Mouse (Mus musculus): ENCODE results near the gene Nucb1. TPM values are rescaled to one million over a fixed set of nuclear protein-coding genes. Genes with fewer than 3 reads are reported as not detected.
"Not testable (repeated sequence)": the region's sequence is repeated elsewhere in the genome, so short reads cannot be mapped to it uniquely, and the experiment has no call there.

Gene Nucb1
- total RNA-seq, 2 experiments from 2014 or later: 59.1 to 199 TPM

- no peak for ATAC-seq (ENCODE audit: poor library complexity, severe bottlenecking)
Measured at GRCm38 (mm10) chr7:45491264-45491663, 18.9 kb downstream of the Nucb1 start.

GRCm38 (mm10) chr7:45490822-45491221 lies 19.4 kb downstream of the Nucb1 start:
- no peak for ATAC-seq (ENCODE audit: poor library complexity, severe bottlenecking)

DNA sequence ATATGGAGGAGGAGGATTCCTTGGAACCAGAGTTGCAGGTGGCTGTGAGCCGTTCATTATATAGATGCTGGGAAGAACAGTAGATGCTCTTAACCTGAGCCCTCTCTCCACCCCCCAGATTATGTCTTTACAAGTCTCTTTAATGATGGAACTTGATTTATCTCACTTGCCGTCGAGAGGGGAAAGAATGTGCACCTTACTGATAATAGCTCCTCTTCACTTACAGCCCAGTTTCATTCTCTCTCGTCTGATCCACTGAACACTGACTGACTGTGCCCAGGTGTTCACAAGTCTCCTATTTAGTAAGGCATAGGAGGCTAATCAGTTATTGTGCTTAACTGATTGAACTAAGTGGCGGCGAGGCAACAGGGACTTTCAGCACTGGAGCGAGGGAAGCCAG lies 20.6 kb downstream of the Nucb1 start:
- ATAC-seq (ENCODE audit: poor library complexity, severe bottlenecking): no peak

DNA sequence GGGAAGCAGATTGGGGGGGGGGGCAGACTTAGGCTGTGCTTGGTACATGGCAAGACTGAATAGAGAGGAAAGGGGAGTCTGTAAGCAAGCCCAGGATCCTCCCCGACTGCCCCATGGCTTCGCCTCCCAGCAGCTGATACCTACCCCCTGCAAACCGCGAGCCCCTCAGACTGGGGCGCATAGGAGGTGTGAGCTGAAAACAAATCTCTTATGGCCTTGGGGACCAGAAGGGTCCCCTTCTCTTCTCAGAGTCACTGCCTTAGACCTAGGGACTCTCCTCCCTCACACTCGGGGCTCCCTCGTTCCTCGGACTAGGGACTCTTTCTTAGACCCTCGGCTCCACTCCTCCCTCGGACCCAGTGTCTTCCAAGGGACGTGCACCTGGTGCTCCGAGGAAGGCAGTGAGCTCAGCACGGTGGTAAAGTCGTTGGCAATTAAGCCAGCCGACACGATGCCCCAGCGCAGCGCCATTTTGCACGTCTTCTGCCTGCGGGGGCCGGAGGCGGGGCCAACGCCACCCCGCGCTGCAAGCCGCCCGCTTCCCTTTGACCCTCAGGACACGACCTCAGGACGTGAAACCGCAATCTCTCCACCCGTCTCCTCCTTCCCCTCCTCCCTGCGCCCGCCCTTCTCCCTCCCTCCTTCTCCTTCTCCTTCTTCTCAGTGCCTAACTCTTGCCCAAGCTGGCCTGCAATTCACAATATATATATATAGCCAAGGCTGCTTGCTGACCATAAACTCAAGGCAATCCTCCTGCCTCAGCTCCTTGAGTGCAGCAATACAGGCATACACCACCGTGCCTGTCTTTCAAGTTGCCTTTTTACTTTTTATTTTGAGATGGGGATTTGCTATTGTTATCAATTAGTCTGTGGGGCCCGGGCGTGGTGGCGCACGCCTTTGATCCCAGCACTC lies 21.7 kb downstream of the Nucb1 start, which contains the start of gene Dhdh:
Gene Dhdh (minus strand): TSS at position 513 of the 912 bp plus-strand sequence.
- ATAC-seq (ENCODE audit: poor library complexity, severe bottlenecking): peak; percentile 99

DNA sequence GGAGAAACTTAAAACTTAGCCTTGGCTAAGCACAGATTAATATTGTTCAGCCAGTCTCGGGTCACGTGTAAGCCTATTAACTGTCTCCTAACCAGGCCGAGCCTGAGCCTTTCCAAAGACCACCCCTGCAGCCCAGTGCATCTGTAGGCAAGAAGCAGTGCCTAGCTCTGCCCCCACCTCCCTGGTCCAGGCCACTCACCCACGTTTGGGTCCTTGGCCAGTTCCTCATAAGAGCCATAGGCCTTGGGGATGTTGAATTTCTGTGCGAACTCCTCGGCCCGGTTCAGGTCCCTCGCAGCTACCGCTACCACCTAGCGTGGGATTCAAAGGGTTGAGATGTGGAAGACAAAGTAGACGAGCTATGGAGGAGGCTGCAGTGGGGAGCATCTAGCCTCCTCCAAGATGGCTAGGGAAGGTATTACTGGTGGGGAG lies 22.3 kb downstream of the Nucb1 start:
- ATAC-seq (ENCODE audit: poor library complexity, severe bottlenecking): no peak

DNA sequence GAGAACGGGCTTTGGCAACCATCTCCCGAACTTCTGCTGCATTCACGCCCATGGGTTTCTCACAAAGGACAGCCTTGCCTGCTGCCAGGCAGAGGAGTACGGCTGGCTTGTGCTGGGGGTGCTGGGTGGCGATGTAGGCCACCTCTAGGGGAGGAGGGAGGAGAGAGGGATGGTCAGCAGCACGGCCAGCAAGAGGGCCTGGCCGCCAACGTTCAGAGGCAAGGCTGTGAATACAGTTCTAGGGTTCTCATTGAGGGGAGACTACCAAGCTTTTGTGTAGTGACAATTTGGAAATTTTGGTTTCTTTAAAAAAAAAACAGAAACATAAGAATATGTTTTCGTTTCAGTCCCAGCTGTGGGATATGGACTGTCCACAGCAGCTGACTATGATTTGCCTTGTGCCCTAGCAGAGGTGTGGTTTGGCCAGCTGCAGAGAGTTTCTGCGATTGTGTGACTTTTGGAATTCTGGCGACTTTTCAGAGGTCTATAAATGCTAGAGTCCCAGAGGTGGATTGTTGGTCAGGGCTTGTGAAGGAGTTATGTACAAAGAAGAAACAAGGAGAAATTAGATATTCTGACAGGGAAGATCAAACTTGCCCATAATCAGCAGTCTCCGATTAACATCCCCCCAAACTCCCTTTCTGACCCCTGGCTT lies 23.3 kb downstream of the Nucb1 start, which contains the start of gene Gm45808:
Gene Gm45808 (minus strand): TSS at position 51 of the 655 bp plus-strand sequence.
- no peak for ATAC-seq (ENCODE audit: poor library complexity, severe bottlenecking)

- ATAC-seq (ENCODE audit: poor library complexity, severe bottlenecking): no peak
Measured at GRCm38 (mm10) chr7:45486158-45486557, 24.0 kb downstream of the Nucb1 start.

DNA sequence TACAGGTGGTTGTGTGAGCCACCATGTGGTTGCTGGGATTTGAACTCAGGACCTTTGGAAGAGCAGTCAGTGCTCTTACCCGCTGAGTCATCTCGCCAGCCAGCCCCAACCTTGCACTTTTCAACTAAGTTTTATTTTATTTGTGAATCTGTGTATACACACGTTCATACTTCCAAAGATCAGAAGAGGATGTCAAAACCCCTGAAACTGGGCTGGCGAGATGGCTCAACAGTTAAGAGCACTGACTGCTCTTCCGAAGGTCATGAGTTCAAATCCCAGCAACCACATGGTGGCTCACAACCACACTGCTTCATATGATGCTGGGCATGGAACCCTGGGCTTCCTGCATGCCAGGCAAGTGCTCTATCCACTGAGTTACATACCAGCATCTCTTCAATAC lies 25.2 kb downstream of the Nucb1 start:
- ATAC-seq (ENCODE audit: poor library complexity, severe bottlenecking): not testable (repeated sequence)

DNA sequence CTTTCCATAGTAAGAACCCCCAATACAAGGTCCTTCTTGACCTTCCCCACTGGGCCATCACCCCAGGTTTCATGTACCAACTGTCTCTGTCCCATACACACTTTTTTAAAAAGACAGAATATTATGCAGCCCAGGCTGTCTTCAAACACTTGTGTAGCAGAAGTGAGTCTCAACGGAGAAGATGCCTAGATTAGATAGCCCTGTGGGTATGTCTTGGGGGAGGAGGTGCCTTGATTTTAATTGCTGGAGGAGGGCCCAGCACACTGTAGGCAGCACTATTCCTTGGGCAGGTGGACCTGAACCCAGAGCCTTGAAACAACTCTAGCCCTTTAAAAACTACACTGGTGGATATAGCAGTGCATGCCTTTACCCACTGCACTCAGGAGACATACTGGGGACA lies 28.0 kb downstream of the Nucb1 start:
- ATAC-seq (ENCODE audit: poor library complexity, severe bottlenecking): no peak

DNA sequence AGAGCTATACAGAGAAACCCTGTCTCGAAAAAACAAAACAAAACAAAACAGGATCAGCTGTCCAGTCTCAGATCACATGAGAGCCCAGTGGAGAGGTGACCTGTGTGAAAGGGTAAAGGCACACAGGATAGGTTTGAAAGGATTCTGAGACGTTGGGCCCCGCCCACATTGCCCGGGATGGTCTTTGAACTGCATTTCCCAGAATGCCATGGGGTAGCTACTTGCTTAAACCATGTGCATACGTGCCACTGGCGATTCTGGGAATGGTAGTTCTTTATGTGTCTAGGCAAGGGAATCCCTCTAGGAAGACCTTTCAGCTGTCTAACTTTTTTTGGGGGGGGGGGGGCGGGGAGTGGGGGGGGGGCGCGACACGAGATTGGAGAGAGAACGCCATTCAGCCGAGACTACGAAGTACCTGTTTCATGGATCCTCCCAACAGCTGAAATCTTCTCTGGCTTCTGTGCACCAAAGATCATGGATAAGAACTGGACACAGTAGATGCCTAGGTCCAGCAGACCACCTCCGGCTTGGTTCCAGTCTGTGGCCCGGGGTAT lies 28.8 kb downstream of the Nucb1 start, which contains the start of gene Tulp2:
Gene Tulp2 (plus strand): TSS at position 504 of the 554 bp plus-strand sequence.
- peak; percentile 87 for ATAC-seq (ENCODE audit: poor library complexity, severe bottlenecking)

DNA sequence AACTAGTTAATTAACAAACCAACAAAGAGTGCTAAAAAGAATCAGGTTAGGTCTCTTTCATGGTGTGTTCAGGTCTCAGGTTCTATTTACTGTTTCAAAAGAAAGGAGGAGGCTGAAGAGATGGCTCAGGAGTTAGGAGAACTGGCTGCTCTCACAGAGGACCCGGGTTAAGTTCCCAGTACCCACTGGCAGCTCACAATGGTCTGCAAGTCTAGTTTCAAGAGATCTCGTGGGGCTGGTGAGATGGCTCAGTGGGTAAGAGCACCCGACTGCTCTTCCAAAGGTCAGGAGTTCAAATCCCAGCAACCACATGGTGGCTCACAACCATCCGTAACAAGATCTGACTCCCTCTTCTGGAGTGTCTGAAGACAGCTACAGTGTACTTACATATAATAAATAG lies 29.9 kb downstream of the Nucb1 start:
- not testable (repeated sequence) for ATAC-seq (ENCODE audit: poor library complexity, severe bottlenecking)

DNA sequence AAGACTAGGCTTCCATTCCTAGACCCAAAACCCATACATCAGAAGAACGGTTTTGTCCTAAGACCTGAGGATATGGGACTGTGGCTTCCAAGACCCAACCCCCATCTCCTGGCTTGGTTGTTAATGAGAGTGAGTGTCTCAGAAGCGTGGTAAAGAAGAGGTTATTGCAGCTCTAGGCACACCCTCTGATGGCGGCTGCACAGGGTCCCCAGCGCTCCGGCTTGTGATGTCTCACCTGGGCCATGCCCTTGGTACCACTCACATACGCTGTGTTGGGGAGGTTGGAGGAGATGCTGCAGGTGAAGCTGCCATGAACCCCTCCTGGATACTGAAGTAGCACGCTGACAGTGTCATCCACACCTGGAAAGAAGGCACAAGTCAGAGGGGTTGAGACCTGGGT lies 31.4 kb downstream of the Nucb1 start:
- ATAC-seq (ENCODE audit: poor library complexity, severe bottlenecking): no peak

DNA sequence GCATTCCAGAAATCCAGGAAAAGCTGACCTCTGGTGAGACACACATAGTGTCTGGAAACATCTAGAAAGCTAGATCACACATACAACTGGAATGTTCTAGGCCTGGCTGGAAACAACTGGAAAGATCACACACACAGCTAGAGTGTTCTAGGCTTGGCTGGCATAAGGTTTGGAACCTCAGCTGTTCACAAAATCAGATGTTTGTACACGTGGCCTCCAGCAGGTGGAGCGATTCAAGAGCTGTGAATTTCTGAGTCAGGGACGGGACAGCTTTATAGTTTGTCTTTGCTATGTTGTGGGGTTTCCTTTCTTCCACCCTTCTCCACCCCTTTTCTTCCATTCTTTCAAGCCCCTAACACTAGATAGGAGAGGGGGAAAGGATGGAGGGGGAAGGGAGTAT lies 33.2 kb downstream of the Nucb1 start:
- peak; percentile 73 for ATAC-seq (ENCODE audit: poor library complexity, severe bottlenecking)

GRCm38 (mm10) chr7:45476453-45476852 lies 33.8 kb downstream of the Nucb1 start:
- ATAC-seq (ENCODE audit: poor library complexity, severe bottlenecking): no peak

- no peak for ATAC-seq (ENCODE audit: poor library complexity, severe bottlenecking)
Measured at GRCm38 (mm10) chr7:45475291-45475969, 34.8 kb downstream of the Nucb1 start.

DNA sequence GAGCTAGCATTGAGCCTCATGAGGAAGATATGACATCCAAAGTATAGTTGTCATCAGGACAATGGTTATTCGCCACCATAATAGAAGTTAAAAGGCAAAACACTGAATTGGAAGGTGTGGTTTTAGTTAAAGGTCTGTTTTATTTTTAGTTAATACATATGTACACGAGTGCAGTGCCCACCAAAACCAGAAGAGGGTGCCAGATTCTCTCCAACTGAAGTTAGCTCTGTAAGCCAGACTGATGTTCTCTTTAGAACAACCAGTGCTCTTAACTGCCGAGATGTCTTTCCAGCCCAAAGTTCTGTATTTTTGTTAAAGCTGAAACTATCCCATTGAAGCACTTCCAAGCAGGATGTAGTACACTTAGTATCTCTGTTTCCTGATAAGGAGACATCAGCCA lies 39.3 kb downstream of the Nucb1 start:
- peak; percentile 62 for ATAC-seq (ENCODE audit: poor library complexity, severe bottlenecking)

- peak; percentile 22; the same call in 1 of the 2 replicates for ATAC-seq (ENCODE audit: poor library complexity, severe bottlenecking)
Measured at GRCm38 (mm10) chr7:45467090-45467670, 43.0 kb downstream of the Nucb1 start.

- peak; percentile 92 for ATAC-seq (ENCODE audit: poor library complexity, severe bottlenecking)
Measured at GRCm38 (mm10) chr7:45466283-45467089, 43.7 kb downstream of the Nucb1 start, which contains the start of gene Bax. Gene Bax (minus strand): TSS chr7:45466898.

- ATAC-seq (ENCODE audit: poor library complexity, severe bottlenecking): no peak
Measured at GRCm38 (mm10) chr7:45465549-45465948, 44.7 kb downstream of the Nucb1 start.
